Mouse (Mus musculus) embryonic facial prominence, embryonic 15.5 days (tissue): ENCODE results near the gene Hist1h3c. TPM values are rescaled to one million over a fixed set of nuclear protein-coding genes. Genes with fewer than 3 reads are reported as not detected.
"Not testable (repeated sequence)": the region's sequence is repeated elsewhere in the genome, so short reads cannot be mapped to it uniquely, and the experiment has no call there.

Experiments
- ATAC-seq: fragments of 200-750 bp; cut with Nextera tagmentation; 2 replicates; pipeline ENCODE4 v1.8.0; 2017; ENCODE audit warnings: low read depth, moderate TSS enrichment; ENCODE audit not compliant: insufficient number of reproducible peaks, low FRiP score, low TSS enrichment
- H3K27ac ChIP-seq: fragments of 300-500 bp; sonication (generic); replicated peaks from 2 replicates; pipeline ENCODE4 v1.5.1; 2015; ENCODE audit warnings: mild to moderate bottlenecking, inconsistent platforms
- H3K27me3 ChIP-seq: fragments of 300-500 bp; sonication (generic); 2 replicates; pipeline ENCODE4 v1.6.1; 2015; ENCODE audit warnings: inconsistent platforms
- H3K36me3 ChIP-seq: fragments of 300-500 bp; sonication (generic); 2 replicates; pipeline ENCODE4 v1.6.1; 2015; ENCODE audit warnings: mild to moderate bottlenecking, inconsistent platforms
- H3K4me1 ChIP-seq: fragments of 300-500 bp; sonication (generic); 2 replicates; pipeline ENCODE4 v1.6.1; 2015; ENCODE audit warnings: inconsistent platforms
- H3K4me2 ChIP-seq: fragments of 300-500 bp; sonication (generic); replicated peaks from 2 replicates; pipeline ENCODE4 v1.6.1; 2015; ENCODE audit warnings: mild to moderate bottlenecking, inconsistent platforms
- H3K4me3 ChIP-seq: fragments of 300-500 bp; sonication (generic); replicated peaks from 2 replicates; pipeline ENCODE4 v1.5.1; 2015; ENCODE audit warnings: mild to moderate bottlenecking, inconsistent platforms
- H3K9ac ChIP-seq: fragments of 300-500 bp; sonication (generic); 2 replicates; pipeline ENCODE4 v1.6.1; 2015; ENCODE audit warnings: inconsistent platforms
- H3K9me3 ChIP-seq: fragments of 300-500 bp; sonication (generic); replicated peaks from 2 replicates; pipeline ENCODE4 v1.6.1; 2016; ENCODE audit warnings: inconsistent platforms
- WGBS: fragments of 180-500 bp; shearing (Covaris S2); methylation state at CpG from one replicate; pipeline ENCODE4 v1.1.7; 2015; 5-methylcytosine and 5-hydroxymethylcytosine counted together
- polyA plus RNA-seq: library from polyadenylated mRNA; unstranded; fragments of >200 nt; fragmentation: Nextera tagmentation; extraction: Ambion mirVana; gene quantifications from 2 replicates; pipeline ENCODE4 v1.2.1, GENCODE M21; 2015

The Hist1h3c gene
- polyA plus RNA-seq, 1 experiment from 2014 or later, result 4.8 TPM

- H3K27me3 ChIP-seq, H3K9me3 ChIP-seq, H3K36me3 ChIP-seq: not testable (repeated sequence)
- H3K4me2 ChIP-seq, result peak within 1 kb of the TSS; percentile 52
- peak; percentile 91 for ATAC-seq
- peaks cover 18% of the 10 kb centered on the region for H3K4me1 ChIP-seq
- peak within 1 kb of the TSS; percentile 98 for H3K27ac ChIP-seq
- H3K4me3 ChIP-seq, result peak within 1 kb of the TSS; percentile 43
- peak within 1 kb of the TSS; percentile 18; the same call in 1 of the 2 replicates for H3K9ac ChIP-seq
- WGBS, result under 1% methylated on average over 43 of the region's 58 CpGs
Observed at GRCm38 (mm10) chr13:23746201-23747080, 1.0 kb upstream of the Hist1h3c start, which contains the start of gene Hist1h2bb. TSS of gene Hist1h2bb (plus strand) at chr13:23746734.

GRCm38 (mm10) chr13:23744421-23745380 lies 701 bp downstream of the Hist1h3c start:
- no peaks in the 10 kb centered on the region for H3K9me3 ChIP-seq
- H3K9ac ChIP-seq, result no peak overlapping the region
- WGBS, result 1% methylated on average over 15 of the region's 36 CpGs
- H3K4me3 ChIP-seq, result peak overlapping the region; percentile 43
- H3K27me3 ChIP-seq, result no peaks in the 10 kb centered on the region
- H3K4me1 ChIP-seq, result peaks cover 23% of the 10 kb centered on the region
- peak overlapping the region; percentile 52 for H3K4me2 ChIP-seq
- ATAC-seq, result no peak
- H3K36me3 ChIP-seq, result no peaks in the 10 kb centered on the region
- peak overlapping the region; percentile 69 for H3K27ac ChIP-seq

GRCm38 (mm10) chr13:23743963-23744362 lies 1.4 kb downstream of the Hist1h3c start:
- Histone ChIP-seq H3K27ac (no peak overlapping the region), H3K9ac (no peak overlapping the region), H3K4me1 (peaks cover 27% of the 10 kb centered on the region), H3K4me3 (peak overlapping the region; percentile 43), H3K4me2 (peak overlapping the region; percentile 52), H3K9me3 (no peaks in the 10 kb centered on the region), H3K27me3 (no peaks in the 10 kb centered on the region), H3K36me3 (no peaks in the 10 kb centered on the region)
- WGBS, result 31% methylated on average over 4 of the region's 4 CpGs
- no peak for ATAC-seq

GRCm38 (mm10) chr13:23743215-23743614 lies 2.2 kb downstream of the Hist1h3c start:
- no peak overlapping the region for H3K4me2 ChIP-seq
- no peaks in the 10 kb centered on the region for H3K9me3 ChIP-seq
- H3K27me3 ChIP-seq, result no peaks in the 10 kb centered on the region
- no peak for ATAC-seq
- no peak overlapping the region; the same call in 1 of the 2 replicates for H3K27ac ChIP-seq
- H3K36me3 ChIP-seq, result no peaks in the 10 kb centered on the region
- no peak overlapping the region for H3K9ac ChIP-seq
- 65% methylated on average over 5 of the region's 5 CpGs for WGBS
- H3K4me3 ChIP-seq, result no peak overlapping the region
- peaks cover 22% of the 10 kb centered on the region for H3K4me1 ChIP-seq

- no peak for ATAC-seq
- H3K4me3 ChIP-seq, result no peak overlapping the region
- H3K27ac ChIP-seq, result no peak overlapping the region
- H3K9me3 ChIP-seq, result no peaks in the 10 kb centered on the region
- H3K4me1 ChIP-seq, result peaks cover 14% of the 10 kb centered on the region; the same call in 1 of the 2 replicates
- H3K36me3 ChIP-seq, result no peaks in the 10 kb centered on the region
- no peak overlapping the region for H3K4me2 ChIP-seq
- no peak overlapping the region for H3K9ac ChIP-seq
- no peaks in the 10 kb centered on the region for H3K27me3 ChIP-seq
Observed at GRCm38 (mm10) chr13:23742007-23742406, 3.4 kb downstream of the Hist1h3c start.

GRCm38 (mm10) chr13:23740910-23741309 lies 4.5 kb downstream of the Hist1h3c start:
- 57% methylated on average over 5 of the region's 5 CpGs for WGBS
- H3K27me3 ChIP-seq, result no peaks in the 10 kb centered on the region
- no peak overlapping the region for H3K27ac ChIP-seq
- H3K4me1 ChIP-seq, result peaks cover 13% of the 10 kb centered on the region; the same call in 1 of the 2 replicates
- no peak overlapping the region for H3K9ac ChIP-seq
- H3K4me2 ChIP-seq, result peak overlapping the region; percentile 96
- H3K4me3 ChIP-seq, result no peak overlapping the region
- ATAC-seq, result no peak
- no peaks in the 10 kb centered on the region for H3K36me3 ChIP-seq
- H3K9me3 ChIP-seq, result no peaks in the 10 kb centered on the region

GRCm38 (mm10) chr13:23740256-23740840 lies 5.1 kb downstream of the Hist1h3c start:
- Histone ChIP-seq H3K4me2 (peak overlapping the region; percentile 96), H3K4me1 (peaks cover 13% of the 10 kb centered on the region; the same call in 1 of the 2 replicates), H3K9ac (peak overlapping the region; percentile 56), H3K9me3 (no peaks in the 10 kb centered on the region), H3K36me3 (no peaks in the 10 kb centered on the region), H3K27ac (peak overlapping the region; percentile 98), H3K4me3 (peak overlapping the region; percentile 61), H3K27me3 (no peaks in the 10 kb centered on the region)
- no peak for ATAC-seq
- WGBS, result 19% methylated on average over 13 of the region's 13 CpGs

- under 1% methylated on average over 14 of the region's 14 CpGs for WGBS
Observed at GRCm38 (mm10) chr13:23739922-23740252, 5.5 kb downstream of the Hist1h3c start.

GRCm38 (mm10) chr13:23739069-23739921 lies 6.1 kb downstream of the Hist1h3c start:
- Histone ChIP-seq H3K27ac (peak overlapping the region; percentile 98), H3K4me3 (peak overlapping the region; percentile 61), H3K4me1 (peaks cover 13% of the 10 kb centered on the region; the same call in 1 of the 2 replicates), H3K27me3 (no peaks in the 10 kb centered on the region), H3K9me3 (no peaks in the 10 kb centered on the region), H3K9ac (peak overlapping the region; percentile 56), H3K4me2 (peak overlapping the region; percentile 96), H3K36me3 (no peaks in the 10 kb centered on the region)
- WGBS, result 0% methylated on average over 39 of the region's 39 CpGs
- ATAC-seq, result peak; percentile 90

More at GRCm38 (mm10) chr13:23739922-23740252, 5.5 kb downstream of the Hist1h3c start:
- Histone ChIP-seq H3K9me3 (no peaks in the 10 kb centered on the region), H3K27me3 (no peaks in the 10 kb centered on the region), H3K4me1 (peaks cover 13% of the 10 kb centered on the region; the same call in 1 of the 2 replicates), H3K36me3 (no peaks in the 10 kb centered on the region), H3K9ac (peak overlapping the region; percentile 56), H3K27ac (peak overlapping the region; percentile 98), H3K4me3 (peak overlapping the region; percentile 61), H3K4me2 (peak overlapping the region; percentile 96)
- ATAC-seq, result no peak; the same call in 1 of the 2 replicates

- no peaks in the 10 kb centered on the region for H3K36me3 ChIP-seq
- H3K9me3 ChIP-seq, result no peaks in the 10 kb centered on the region
- peak; percentile 94 for ATAC-seq
- H3K4me3 ChIP-seq, result peak within 1 kb of the TSS; percentile 61
- peak within 1 kb of the TSS; percentile 96 for H3K4me2 ChIP-seq
- 0% methylated on average over 38 of the region's 38 CpGs for WGBS
- H3K27ac ChIP-seq, result peak within 1 kb of the TSS; percentile 98
- H3K27me3 ChIP-seq, result no peaks in the 10 kb centered on the region
- H3K9ac ChIP-seq, result peak within 1 kb of the TSS; percentile 56
- H3K4me1 ChIP-seq, result peaks cover 13% of the 10 kb centered on the region; the same call in 1 of the 2 replicates
Observed at GRCm38 (mm10) chr13:23738677-23739068, 6.7 kb downstream of the Hist1h3c start, which contains the start of gene Hist1h1c. TSS of gene Hist1h1c (plus strand) at chr13:23738808.
